In genomic region chr19:8920836-8921291, GRCm38 (mm10) we compare ENCODE assay signal across 8 mouse cellular contexts. TPM values are rescaled to one million over a fixed set of nuclear protein-coding genes. Genes with fewer than 3 reads are reported as not detected.
DNase-seq lines count a peak whose midpoint lies in the region; ATAC-seq lines count a peak whose summit lies in the region.

No protein-coding gene starts in this region.

- H3K4me1 ChIP-seq in hindbrain, embryonic 12.5 days, result peaks cover 13% of the 10 kb centered on the region; the same call in 1 of the 2 replicates
- H3K4me1 ChIP-seq in liver, embryonic 12.5 days, result peaks cover 49% of the 10 kb centered on the region

- H3K27me3 ChIP-seq in hindbrain, embryonic 12.5 days, result no peaks in the 10 kb centered on the region
- H3K27me3 ChIP-seq in liver, embryonic 12.5 days (replicated peaks), result no peaks in the 10 kb centered on the region

- 2% methylated on average over 6 of the region's 6 CpGs for WGBS in hindbrain, embryonic 12.5 days
- 2% methylated on average over 6 of the region's 6 CpGs for WGBS in liver, embryonic 12.5 days (ENCODE audit: insufficient replicate concordance)

- H3K36me3 ChIP-seq in hindbrain, embryonic 12.5 days, result peaks cover 27% of the 10 kb centered on the region
- peaks cover 47% of the 10 kb centered on the region for H3K36me3 ChIP-seq in liver, embryonic 12.5 days

- H3K4me2 ChIP-seq in hindbrain, embryonic 12.5 days (replicated peaks), result peak overlapping the region; percentile 75
- H3K4me2 ChIP-seq in liver, embryonic 12.5 days, result peak overlapping the region; percentile 87

- ATAC-seq in hindbrain, embryonic 12.5 days (ENCODE audit: low FRiP score), result no peak; the same call in 1 of the 2 replicates
- ATAC-seq in liver, embryonic 12.5 days, result no peak

- peak overlapping the region; percentile 69 for H3K4me3 ChIP-seq in hindbrain, embryonic 12.5 days
- peak overlapping the region; percentile 87 for H3K4me3 ChIP-seq in liver, embryonic 12.5 days

- DNase-seq in spleen, postnatal 10 days (ENCODE audit: low spot score in 2 of 2), result peak; percentile 42 to 53
- no peak for DNase-seq in spleen, adult 18-20 months
- peak; percentile 75 for DNase-seq in c-Kit-positive CD71-positive TER-119-positive erythroid progenitor cells, embryonic 14.5 days (ENCODE audit: low spot score)
- peak; percentile 60 for DNase-seq in retina, embryonic 14.5 days (ENCODE audit: low spot score)
- DNase-seq in layer of hippocampus, adult 11-12 months (ENCODE audit: low spot score), result no peak
- no peak for DNase-seq in frontal cortex, postnatal 25 days (ENCODE audit: low spot score in 2 of 2)

- peak overlapping the region; percentile 82 for H3K27ac ChIP-seq in hindbrain, embryonic 12.5 days
- H3K27ac ChIP-seq in liver, embryonic 12.5 days, result peak overlapping the region; percentile 95

- H3K9me3 ChIP-seq in hindbrain, embryonic 12.5 days (replicated peaks), result no peaks in the 10 kb centered on the region
- no peaks in the 10 kb centered on the region for H3K9me3 ChIP-seq in liver, embryonic 12.5 days (replicated peaks)

- H3K9ac ChIP-seq in hindbrain, embryonic 12.5 days, result peak overlapping the region; percentile 77
- H3K9ac ChIP-seq in liver, embryonic 12.5 days, result peak overlapping the region; percentile 90

RNA-seq across cellular contexts. Expression of gene B3gat3, which starts 0.7 kb away (rescaled TPM):
- polyA plus RNA-seq in hindbrain, embryonic 12.5 days (2016; fragmentation: Nextera tagmentation; extraction: Ambion mirVana), result 79.6 and 82.8 TPM in 2 replicates
- 28.4 and 31.7 TPM in 2 replicates for polyA plus RNA-seq in liver, embryonic 12.5 days (2016; fragmentation: Nextera tagmentation; extraction: Ambion mirVana)

RNA-seq across cellular contexts. Expression of gene Rom1, which starts 8.3 kb away (rescaled TPM):
- polyA plus RNA-seq in hindbrain, embryonic 12.5 days (2016; fragmentation: Nextera tagmentation; extraction: Ambion mirVana), result 1.8 and 3.2 TPM in 2 replicates
- 3.0 and 3.4 TPM in 2 replicates for polyA plus RNA-seq in liver, embryonic 12.5 days (2016; fragmentation: Nextera tagmentation; extraction: Ambion mirVana)

RNA-seq across cellular contexts. Expression of gene Eml3, which starts 8.5 kb away (rescaled TPM):
- 17.0 and 17.1 TPM in 2 replicates for polyA plus RNA-seq in hindbrain, embryonic 12.5 days (2016; fragmentation: Nextera tagmentation; extraction: Ambion mirVana)
- 21.3 and 23.0 TPM in 2 replicates for polyA plus RNA-seq in liver, embryonic 12.5 days (2016; fragmentation: Nextera tagmentation; extraction: Ambion mirVana)

RNA-seq across cellular contexts. Expression of gene Mta2, which starts 20.8 kb away (rescaled TPM):
- polyA plus RNA-seq in hindbrain, embryonic 12.5 days (2016; fragmentation: Nextera tagmentation; extraction: Ambion mirVana), result 174 and 185 TPM in 2 replicates
- polyA plus RNA-seq in liver, embryonic 12.5 days (2016; fragmentation: Nextera tagmentation; extraction: Ambion mirVana), result 138 and 140 TPM in 2 replicates

RNA-seq across cellular contexts. Expression of gene Ganab, which starts 23.0 kb away (rescaled TPM):
- 114 and 118 TPM in 2 replicates for polyA plus RNA-seq in hindbrain, embryonic 12.5 days (2016; fragmentation: Nextera tagmentation; extraction: Ambion mirVana)
- polyA plus RNA-seq in liver, embryonic 12.5 days (2016; fragmentation: Nextera tagmentation; extraction: Ambion mirVana), result 61.9 TPM in 2 replicates

Comparison
In these comparisons a context has a peak if more than half of its experiments do, and no peak if none do; other contexts are left out.
1. DNase-seq: peak in spleen, postnatal 10 days (2 of 2), c-Kit-positive CD71-positive TER-119-positive erythroid progenitor cells, embryonic 14.5 days (single experiment) and retina, embryonic 14.5 days (single experiment); none in spleen, adult 18-20 months (0 of 2), layer of hippocampus, adult 11-12 months (single experiment) and frontal cortex, postnatal 25 days (0 of 2).